Mouse (Mus musculus) right cerebral cortex, postnatal 10 days (tissue): ENCODE results near the gene Samd4.

Experiments
- DNase-seq, 2 experiments: peaks; one replicate each; pipeline ENCODE4 v3.0.0; 2021; ENCODE audit warnings: low spot score in 2 of 2

The Samd4 gene

GRCm38 (mm10) chr14:46882431-46883067 is at the start of gene Samd4:
Samd4 (plus strand) TSS chr14:46882854.
- DNase-seq: peak; percentile 80 to 81

- DNase-seq: no peak
These were observed 43.3 kb upstream of the Samd4 start for GRCm38 (mm10) chr14:46839326-46839725.

GRCm38 (mm10) chr14:46845706-46846105 is 36.9 kb upstream of the Samd4 start:
- DNase-seq: no peak

GRCm38 (mm10) chr14:46848063-46848590 is 34.5 kb upstream of the Samd4 start:
- DNase-seq: no peak

GRCm38 (mm10) chr14:46848736-46849135 is 33.9 kb upstream of the Samd4 start:
- DNase-seq: no peak

GRCm38 (mm10) chr14:46849769-46850168 is 32.9 kb upstream of the Samd4 start:
- DNase-seq: no peak

- DNase-seq: no peak
These were observed 29.0 kb upstream of the Samd4 start for GRCm38 (mm10) chr14:46853677-46854076.

- DNase-seq: no peak
These were observed 19.7 kb upstream of the Samd4 start for GRCm38 (mm10) chr14:46862922-46863321.

GRCm38 (mm10) chr14:46880935-46881334 is 1.7 kb upstream of the Samd4 start:
- DNase-seq: peak; percentile 59 to 68

- DNase-seq: peak in 1 of 2 experiments; percentile 35
These were observed 848 bp upstream of the Samd4 start for GRCm38 (mm10) chr14:46881581-46882430.

DNA sequence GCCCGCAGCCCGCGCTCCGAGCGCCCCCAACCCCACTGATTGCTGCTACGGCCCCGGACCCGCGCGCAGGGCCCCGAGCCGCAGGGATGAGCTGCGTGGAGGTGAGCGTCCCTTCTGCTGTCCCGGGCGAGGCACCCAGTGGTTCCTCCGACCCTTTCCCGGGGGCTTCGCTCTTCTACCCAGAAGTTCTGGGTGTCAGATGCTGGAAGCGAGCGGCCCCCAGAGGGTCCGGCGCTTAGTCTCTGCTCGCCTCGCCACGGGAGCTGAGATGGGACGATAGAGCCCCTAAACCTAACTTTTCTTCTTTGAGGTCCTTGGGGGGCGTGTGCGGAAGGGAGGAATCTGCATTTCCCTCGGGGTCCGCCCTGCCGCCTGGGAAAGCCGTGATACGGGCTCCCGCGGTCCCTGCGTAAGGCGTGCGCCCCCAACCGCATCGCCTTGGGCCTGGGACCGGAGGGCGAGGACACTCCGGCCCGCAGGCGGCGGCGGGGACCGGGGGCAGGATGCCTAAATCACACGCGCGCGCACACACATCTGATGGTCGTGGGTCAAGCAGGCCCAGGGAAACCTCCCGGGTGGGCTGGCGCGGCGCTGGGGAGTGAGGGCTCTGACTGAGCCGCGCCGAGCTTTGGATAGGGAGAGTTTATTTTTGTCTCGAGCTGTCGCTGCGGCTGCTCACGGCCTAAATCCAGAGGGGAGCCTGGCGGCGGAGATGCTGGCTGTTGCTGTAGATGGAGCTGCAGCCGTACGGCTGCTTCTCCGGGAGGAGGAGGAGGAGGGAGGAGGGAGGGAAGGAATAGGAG is 615 bp downstream of the Samd4 start:
- DNase-seq: peak; percentile 85 to 86

- peak; percentile 62 to 63 for DNase-seq
These were observed 1.3 kb downstream of the Samd4 start for GRCm38 (mm10) chr14:46883871-46884441.

DNA sequence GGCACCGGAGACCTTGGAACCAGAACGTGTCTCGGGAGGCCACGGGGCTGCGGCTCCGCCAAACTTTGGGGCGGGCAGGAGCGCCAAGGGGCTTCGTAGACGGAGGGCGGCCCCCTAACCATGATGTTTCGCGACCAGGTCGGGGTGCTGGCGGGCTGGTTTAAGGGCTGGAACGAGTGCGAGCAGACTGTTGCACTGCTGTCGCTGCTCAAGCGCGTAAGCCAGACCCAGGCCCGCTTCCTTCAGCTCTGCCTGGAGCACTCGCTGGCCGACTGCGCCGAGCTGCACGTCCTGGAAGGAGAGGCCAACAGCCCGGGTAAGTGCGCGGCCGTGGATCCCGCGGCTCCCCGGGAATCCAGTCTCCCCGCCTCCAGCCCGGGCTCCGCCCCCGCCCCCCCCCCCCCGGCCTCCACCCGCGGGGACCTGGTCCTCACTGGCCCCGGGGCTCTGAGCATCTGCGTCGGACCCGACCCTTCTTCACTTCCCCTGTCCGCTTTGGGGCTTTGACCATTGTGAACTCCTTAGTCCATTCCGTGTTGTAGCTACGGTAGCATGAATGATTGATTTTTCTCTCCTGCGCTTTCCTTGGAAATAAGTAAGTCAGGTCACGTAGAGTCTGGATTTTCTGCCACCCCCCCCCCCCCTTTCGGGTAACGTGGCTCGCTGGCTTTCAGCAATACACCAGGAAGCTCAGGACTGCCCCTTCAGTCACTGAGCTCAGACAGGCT is 2.2 kb downstream of the Samd4 start:
- peak; percentile 73 to 77 for DNase-seq

DNA sequence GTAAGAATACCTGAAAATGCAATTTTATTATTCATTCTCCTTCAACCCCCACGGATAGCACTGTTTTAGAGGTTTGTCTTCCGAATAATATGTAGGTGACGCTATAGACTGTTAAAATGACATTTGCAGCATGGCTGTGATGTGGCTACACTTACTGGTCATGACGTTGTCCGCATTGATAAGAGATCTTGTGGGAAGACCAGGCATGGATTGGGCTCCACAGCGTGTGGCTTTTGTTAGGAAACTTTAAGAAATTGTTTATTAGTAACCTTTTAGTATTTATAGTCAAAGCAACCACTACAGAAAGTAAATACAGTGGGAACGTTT is 2.7 kb downstream of the Samd4 start:
- DNase-seq: peak in 1 of 2 experiments; percentile 31

- DNase-seq: peak; percentile 30 to 36
These were observed 3.2 kb downstream of the Samd4 start for GRCm38 (mm10) chr14:46885891-46886301.

- DNase-seq: no peak
These were observed 6.4 kb downstream of the Samd4 start for GRCm38 (mm10) chr14:46889096-46889495.

- no peak for DNase-seq
These were observed 11.3 kb downstream of the Samd4 start for GRCm38 (mm10) chr14:46893961-46894360.

- no peak for DNase-seq
These were observed 15.3 kb downstream of the Samd4 start for GRCm38 (mm10) chr14:46897953-46898352.

DNA sequence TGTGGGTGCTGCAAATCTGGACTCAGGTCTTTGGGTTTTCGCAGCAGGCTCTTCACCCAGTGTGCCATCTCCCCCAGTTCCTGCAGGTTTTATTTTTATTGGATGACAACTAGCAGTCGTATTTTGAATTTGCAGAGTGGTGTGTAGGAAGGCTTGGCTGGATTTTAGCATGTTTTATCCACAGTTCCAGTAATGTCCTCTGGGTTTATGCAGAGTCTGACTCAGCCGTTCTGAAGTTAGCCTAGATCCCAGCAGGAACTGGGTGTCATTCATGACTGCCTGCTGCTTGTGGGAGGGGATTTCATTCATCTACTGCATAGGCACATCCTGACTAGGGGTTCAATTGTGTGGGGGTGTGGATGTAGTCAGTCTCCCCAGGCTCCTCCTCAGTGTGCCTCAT is 16.0 kb downstream of the Samd4 start:
- peak; percentile 42 to 69 for DNase-seq

DNA sequence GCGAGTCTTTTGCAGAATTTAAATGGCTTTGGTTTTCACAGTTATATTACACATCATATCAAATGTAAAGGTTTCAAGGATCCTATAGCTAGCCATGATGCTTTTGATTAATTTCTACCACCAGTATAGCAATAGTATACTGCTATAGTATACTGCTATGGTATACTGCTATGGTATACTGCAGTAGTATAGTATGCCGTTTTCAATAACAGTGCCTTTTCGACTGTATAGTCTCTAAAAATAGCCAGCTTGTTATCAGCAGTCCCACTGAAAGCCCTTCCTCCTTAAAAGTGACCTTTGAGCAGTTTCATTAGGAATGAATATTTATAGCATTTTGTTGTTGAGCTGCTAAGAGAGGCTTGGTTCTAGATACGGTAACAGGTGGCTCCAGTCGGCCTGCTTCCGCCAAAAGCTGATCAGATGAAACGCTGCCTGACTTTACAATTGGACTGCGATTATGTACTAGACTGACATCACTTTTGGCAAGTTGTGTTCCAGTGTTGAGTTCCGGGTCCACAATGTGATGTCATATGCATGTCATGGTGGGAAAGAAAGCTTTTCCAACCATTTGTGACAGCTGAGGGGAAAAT is 19.9 kb downstream of the Samd4 start:
- DNase-seq: no peak

DNA sequence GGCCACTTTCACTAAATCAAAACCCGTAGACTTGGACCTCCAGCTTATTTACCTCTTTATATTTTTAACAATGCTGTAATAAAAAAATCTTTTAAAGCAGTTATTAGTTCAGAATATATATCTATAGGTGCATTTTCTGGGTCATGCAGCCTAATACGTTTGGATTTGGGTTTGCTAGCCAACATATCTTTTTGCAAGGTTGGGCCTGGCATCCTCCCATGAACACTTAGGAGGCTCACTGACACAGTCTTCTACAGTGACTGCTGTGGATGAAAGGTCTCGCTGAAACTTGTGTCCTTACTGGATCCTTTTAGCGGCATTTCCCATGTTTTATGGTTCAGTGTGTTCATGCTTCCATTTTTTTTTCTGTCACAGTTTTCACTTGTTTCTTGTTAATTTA is 21.6 kb downstream of the Samd4 start:
- no peak for DNase-seq
